Mouse (Mus musculus) c-Kit-positive CD71-positive TER-119-negative erythroid progenitor cells, embryonic 14.5 days (primary cell): ENCODE measurements at regions not wholly inside any gene's neighbourhood (a gene's known extent, or its start where the extent isn't known, plus 50 kb on each side); places are given as distances from the start of the nearest gene placed in this dataset.
A peak's percentile ranks its signal among the peaks of the same experiment; 100 is the strongest.

Experiments
- DNase-seq: peaks from one replicate; pipeline ENCODE4 v3.0.0-alpha.2; 2013; ENCODE audit warnings: low read depth

GRCm38 (mm10) chr2:19714025-19714424 lies 56.5 kb downstream of the Otud1 start:
- DNase-seq = no peak

- peak; percentile 61 for DNase-seq
Measured at GRCm38 (mm10) chr2:19715564-19716238, 58.1 kb downstream of the Otud1 start.

- no peak for DNase-seq
Measured at GRCm38 (mm10) chr2:19716388-19716787, 58.8 kb downstream of the Otud1 start.

- DNase-seq = peak; percentile 31
Measured at GRCm38 (mm10) chr2:19726085-19726484, 68.5 kb downstream of the Otud1 start.

GRCm38 (mm10) chr2:19726904-19727303 lies 69.4 kb downstream of the Otud1 start:
- DNase-seq = peak; percentile 22

GRCm38 (mm10) chr2:19732922-19733859 lies 75.6 kb downstream of the Otud1 start:
- DNase-seq = no peak

GRCm38 (mm10) chr2:19734164-19734870 lies 76.8 kb downstream of the Otud1 start:
- no peak for DNase-seq

- DNase-seq = no peak
Measured at GRCm38 (mm10) chr2:19741508-19741907, 84.0 kb downstream of the Otud1 start.

- DNase-seq = no peak
Measured at GRCm38 (mm10) chr2:19743467-19743866, 85.9 kb downstream of the Otud1 start.

GRCm38 (mm10) chr2:19744986-19745660 lies 87.6 kb downstream of the Otud1 start:
- no peak for DNase-seq

- no peak for DNase-seq
Measured at GRCm38 (mm10) chr2:19752753-19753152, 95.2 kb downstream of the Otud1 start.

GRCm38 (mm10) chr2:19753479-19753878 lies 95.9 kb downstream of the Otud1 start:
- DNase-seq = no peak

- DNase-seq = no peak
Measured at GRCm38 (mm10) chr2:19757910-19758309, 100.4 kb downstream of the Otud1 start.

GRCm38 (mm10) chr2:19759169-19759568 lies 101.6 kb downstream of the Otud1 start:
- no peak for DNase-seq

- DNase-seq = no peak
Measured at GRCm38 (mm10) chr2:19759577-19759976, 102.0 kb downstream of the Otud1 start.

- DNase-seq = no peak
Measured at GRCm38 (mm10) chr2:19762996-19763395, 105.4 kb downstream of the Otud1 start.

- no peak for DNase-seq
Measured at GRCm38 (mm10) chr2:19784913-19785312, 124.7 kb upstream of the Etl4 start.

GRCm38 (mm10) chr2:19785663-19786260 lies 123.8 kb upstream of the Etl4 start:
- no peak for DNase-seq

GRCm38 (mm10) chr2:19792177-19792576 lies 117.4 kb upstream of the Etl4 start:
- DNase-seq = no peak

GRCm38 (mm10) chr2:19796790-19797189 lies 112.8 kb upstream of the Etl4 start:
- DNase-seq = no peak
